Comparison of ENCODE assay signal across 9 mouse cellular contexts in genomic region chr1:121419084-121419483, GRCm38 (mm10). TPM values are rescaled to one million over a fixed set of nuclear protein-coding genes. Genes with fewer than 3 reads are reported as not detected.
DNase-seq lines count a peak whose midpoint lies in the region; TF ChIP-seq lines count a peak whose summit lies in the region.
"Had no signal": no experiment of that assay in that cellular context is flagged by ENCODE, and none has a peak within 500 bp of the region (broad histone marks: within the 10 kb centered on the region; RNA-seq: fewer than 3 reads in every experiment).

No protein-coding gene starts in this region.

- TF ChIP-seq POLR2A in cerebellum, adult 2 months (IDR thresholded peaks at IDR 0.05; ENCODE audit: borderline replicate concordance, insufficient read depth, low read length) = no peak

- H3K27ac ChIP-seq in cerebellum, adult 2 months (ENCODE audit: insufficient read depth, low read length) = no peak overlapping the region
- no peak overlapping the region for H3K27ac ChIP-seq in left cerebral cortex, adult 2 months
- H3K27ac ChIP-seq: liver, embryonic 13.5 days had no signal

- whole genome bisulfite sequencing in cerebellum, adult 2 months = 17% methylated on average over 4 of the region's 4 CpGs

- no peaks in the 10 kb centered on the region; the same call in 1 of the 2 replicates for H3K27me3 ChIP-seq in cerebellum, adult 2 months (ENCODE audit: control insufficient read depth, insufficient read depth, low read length)
- H3K27me3 ChIP-seq: liver, embryonic 13.5 days had no signal

- TF ChIP-seq CTCF in cerebellum, adult 2 months (IDR thresholded peaks at IDR 0.05; ENCODE audit: borderline replicate concordance, insufficient read depth, low read depth, low read length) = peak; percentile 50; the same call in 1 of the 2 replicates
- peak; percentile 65 for TF ChIP-seq CTCF in left cerebral cortex, adult 2 months (IDR thresholded peaks at IDR 0.05)

- H3K4me3 ChIP-seq in cerebellum, adult 2 months (replicated peaks; ENCODE audit: insufficient read depth, low read depth, low read length) = no peak overlapping the region
- H3K4me3 ChIP-seq in left cerebral cortex, adult 2 months = no peak overlapping the region
- H3K4me3 ChIP-seq: liver, embryonic 13.5 days had no signal

- intact Hi-C loops in left cerebral cortex, adult 2 months (cut with DNase I) = loop anchor here (1.0 kb wide), 1 partner anchor 833 kb away; no protein-coding TSS in a partner anchor

- H3K4me1 ChIP-seq in cerebellum, adult 2 months (ENCODE audit: control insufficient read depth, insufficient read depth, low read length) = no peaks in the 10 kb centered on the region
- H3K4me1 ChIP-seq: liver, embryonic 13.5 days had no signal

- DNase-seq in cerebellum, adult 2 months = no peak
- DNase-seq in cerebellum, adult 8-10 months = no peak
- peak in 1 of 2 experiments; percentile 31 for DNase-seq in left cerebral cortex, adult 2 months (ENCODE audit: extremely low spot score in 1 of 2, low spot score in 2 of 2)
- no peak for DNase-seq in left cerebral cortex, adult 8-10 months (ENCODE audit: low spot score in 2 of 2)
- DNase-seq in ES-CJ7 (ENCODE audit: low read depth, low spot score) = peak; percentile 86
- peak; percentile 48 for DNase-seq in kidney, postnatal 14 days
- no peak for DNase-seq in ovary, postnatal 10 days (ENCODE audit: low spot score)
- no peak for DNase-seq in ovary, postnatal 14 days (ENCODE audit: low spot score)
- DNase-seq: liver, embryonic 13.5 days had no signal

RNA-seq across cellular contexts. Expression of gene Ccdc93, which starts 11.8 kb away (rescaled TPM):
- 16.4 and 16.5 TPM in 2 replicates for polyA plus RNA-seq in cerebellum, adult 2 months (2012; rRNA removed)
- 10 to 100 TPM; 23.4 to 28.5 TPM for total RNA-seq in left cerebral cortex, adult 2 months (2021)
- total RNA-seq in left cerebral cortex, adult 8-10 months (2022) = 10 to 100 TPM; 20.8 to 25.6 (median 22.7) TPM

Comparison
In these comparisons a context has a peak if more than half of its experiments do, and no peak if none do; other contexts are left out.
1. DNase-seq: peak in ES-CJ7 (single experiment) and kidney, postnatal 14 days (single experiment); none in cerebellum, adult 2 months (0 of 2), cerebellum, adult 8-10 months (single experiment), left cerebral cortex, adult 8-10 months (0 of 2), ovary, postnatal 10 days (single experiment) and ovary, postnatal 14 days (single experiment).